Mouse (Mus musculus) bone marrow macrophage, adult 2 months (primary cell): ENCODE results near the gene Atp10a.

Source experiments
- CTCF ChIP-seq: IDR thresholded peaks from 2 replicates; pipeline ENCODE4 v1.5.1; 2012; ENCODE audit warnings: low read depth, mild to moderate bottlenecking, low read length, moderate library complexity
- POLR2A ChIP-seq: IDR thresholded peaks from 2 replicates; pipeline ENCODE4 v1.6.1; 2012; ENCODE audit warnings: mild to moderate bottlenecking, low read depth, low read length, borderline replicate concordance

DNA sequence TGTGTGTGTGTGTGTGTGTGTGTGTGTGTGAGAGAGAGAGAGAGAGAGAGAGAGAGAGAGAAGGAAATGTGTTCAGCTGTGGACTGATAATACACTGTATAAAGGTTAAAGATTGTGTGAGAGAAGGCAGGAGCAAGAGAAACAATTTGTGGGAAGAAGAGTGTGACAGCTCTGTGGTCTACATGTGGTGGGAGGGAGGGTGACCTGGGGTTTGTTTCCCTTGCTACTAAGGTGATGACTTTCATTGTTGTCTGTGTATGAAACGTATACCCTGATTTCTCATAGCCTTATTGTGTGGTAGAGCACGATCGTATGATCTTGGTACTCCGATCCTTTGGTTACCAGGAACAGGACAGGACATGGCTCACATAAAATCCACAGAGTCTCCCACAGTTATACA, 45.3 kb downstream of the Atp10a start:
- TF ChIP-seq CTCF = no peak
- TF ChIP-seq POLR2A = no peak
